Mouse (Mus musculus) limb, embryonic 14.5 days (tissue): ENCODE measurements at regions not wholly inside any gene's neighbourhood (a gene's known extent, or its start where the extent isn't known, plus 50 kb on each side); places are given as distances from the start of the nearest gene placed in this dataset.

Experiments used
- ATAC-seq: fragments of 200-750 bp; cut with Nextera tagmentation; 2 replicates; pipeline ENCODE4 v1.8.0; 2017; ENCODE audit warnings: low read depth, moderate number of reproducible peaks, moderate TSS enrichment; ENCODE audit not compliant: low FRiP score
- DNase-seq: peaks from one replicate; pipeline ENCODE4 v3.0.0-alpha.2; 2015; ENCODE audit warnings: low spot score
- H3K27ac ChIP-seq: fragments of 300-500 bp; sonication (generic); replicated peaks from 2 replicates; pipeline ENCODE4 v1.5.1; 2014; ENCODE audit warnings: low read depth, mild to moderate bottlenecking, low read length, moderate library complexity, mixed read lengths
- H3K27me3 ChIP-seq: fragments of 300-500 bp; sonication (generic); 2 replicates; pipeline ENCODE4 v1.6.1; 2014; ENCODE audit warnings: low read length, mixed read lengths; ENCODE audit not compliant: control insufficient read depth, insufficient read depth
- H3K36me3 ChIP-seq: fragments of 300-500 bp; sonication (generic); 2 replicates; pipeline ENCODE4 v1.6.1; 2014; ENCODE audit warnings: mild to moderate bottlenecking, low read length, moderate library complexity, mixed read lengths; ENCODE audit not compliant: control insufficient read depth, insufficient read depth
- H3K4me1 ChIP-seq: fragments of 300-500 bp; sonication (generic); 2 replicates; pipeline ENCODE4 v1.6.1; 2014; ENCODE audit warnings: antibody characterized with exemption, low read length, mixed read lengths; ENCODE audit not compliant: control insufficient read depth, insufficient read depth
- H3K4me2 ChIP-seq: fragments of 300-500 bp; sonication (generic); replicated peaks from 2 replicates; pipeline ENCODE4 v1.6.1; 2014; ENCODE audit warnings: low read depth, mild to moderate bottlenecking, low read length, moderate library complexity; ENCODE audit not compliant: severe bottlenecking
- H3K4me3 ChIP-seq: fragments of 300-500 bp; sonication (generic); replicated peaks from 2 replicates; pipeline ENCODE4 v1.5.1; 2014; ENCODE audit warnings: low read length
- H3K9ac ChIP-seq: fragments of 300-500 bp; sonication (generic); 2 replicates; pipeline ENCODE4 v1.6.1; 2014; ENCODE audit warnings: mild to moderate bottlenecking, low read depth, low read length, moderate library complexity; ENCODE audit not compliant: severe bottlenecking
- H3K9me3 ChIP-seq: fragments of 300-500 bp; sonication (generic); 2 replicates; pipeline ENCODE4 v1.6.1; 2016; ENCODE audit warnings: low read length; ENCODE audit not compliant: control insufficient read depth
- POLR2A ChIP-seq: fragments of 200-500 bp; IDR thresholded peaks from 2 replicates; pipeline ENCODE4 v1.8.0; 2012; ENCODE audit warnings: inconsistent platforms, mild to moderate bottlenecking, moderate library complexity, borderline replicate concordance; ENCODE audit not compliant: insufficient read depth, insufficient read length; ENCODE audit errors: extremely low read depth
- WGBS: fragments of 180-500 bp; shearing (Covaris S2); extraction: QIAGEN DNeasy Blood & Tissue Kit; methylation state at CpG from one replicate; pipeline ENCODE4 v1.1.7; 2014; 5-methylcytosine and 5-hydroxymethylcytosine counted together

GRCm38 (mm10) chr3:73435241-73435640 is 273.0 kb downstream of the Bche start:
- H3K4me2 ChIP-seq, result no peak overlapping the region
- no peaks in the 10 kb centered on the region for H3K27me3 ChIP-seq
- no peaks in the 10 kb centered on the region for H3K36me3 ChIP-seq
- H3K27ac ChIP-seq, result no peak overlapping the region
- no peak overlapping the region for H3K9ac ChIP-seq
- WGBS, result 67% methylated on average over 2 of the region's 2 CpGs
- H3K4me1 ChIP-seq, result no peaks in the 10 kb centered on the region
- no peak overlapping the region for H3K4me3 ChIP-seq
- H3K9me3 ChIP-seq, result no peaks in the 10 kb centered on the region
- DNase-seq, result no peak
- no peak for ATAC-seq
- TF ChIP-seq POLR2A, result no peak

- whole genome bisulfite sequencing, result 65% methylated on average over 1 of the region's 1 CpGs
- no peak for ATAC-seq
These were observed 273.9 kb downstream of the Bche start for GRCm38 (mm10) chr3:73434331-73434730.

GRCm38 (mm10) chr3:73409929-73410522 is 298.2 kb downstream of the Bche start:
- Histone ChIP-seq H3K4me3 (no peak overlapping the region), H3K27ac (no peak overlapping the region), H3K27me3 (no peaks in the 10 kb centered on the region), H3K9ac (no peak overlapping the region), H3K9me3 (no peaks in the 10 kb centered on the region), H3K36me3 (no peaks in the 10 kb centered on the region), H3K4me2 (no peak overlapping the region), H3K4me1 (no peaks in the 10 kb centered on the region)
- ATAC-seq, result no peak
- 77% methylated on average over 4 of the region's 4 CpGs for WGBS
- no peak for TF ChIP-seq POLR2A
- DNase-seq, result no peak

More at GRCm38 (mm10) chr3:73434331-73434730, 273.9 kb downstream of the Bche start:
- H3K4me2 ChIP-seq, result no peak overlapping the region
- no peaks in the 10 kb centered on the region for H3K9me3 ChIP-seq
- no peak overlapping the region for H3K9ac ChIP-seq
- H3K27me3 ChIP-seq, result no peaks in the 10 kb centered on the region
- no peak for DNase-seq
- no peak overlapping the region for H3K27ac ChIP-seq
- H3K4me1 ChIP-seq, result no peaks in the 10 kb centered on the region
- no peak for TF ChIP-seq POLR2A
- no peak overlapping the region for H3K4me3 ChIP-seq
- H3K36me3 ChIP-seq, result no peaks in the 10 kb centered on the region

GRCm38 (mm10) chr3:73401395-73401794 is 306.8 kb downstream of the Bche start:
- Histone ChIP-seq H3K27me3 (no peaks in the 10 kb centered on the region), H3K4me1 (no peaks in the 10 kb centered on the region), H3K9ac (no peak overlapping the region), H3K9me3 (no peaks in the 10 kb centered on the region), H3K36me3 (no peaks in the 10 kb centered on the region), H3K27ac (no peak overlapping the region), H3K4me3 (no peak overlapping the region), H3K4me2 (no peak overlapping the region)
- 83% methylated on average over 4 of the region's 4 CpGs for WGBS
- no peak for TF ChIP-seq POLR2A
- DNase-seq, result no peak
- ATAC-seq, result no peak

- Histone ChIP-seq H3K4me2 (no peak overlapping the region), H3K36me3 (no peaks in the 10 kb centered on the region), H3K4me1 (no peaks in the 10 kb centered on the region), H3K4me3 (no peak overlapping the region), H3K9me3 (no peaks in the 10 kb centered on the region), H3K27ac (no peak overlapping the region), H3K9ac (no peak overlapping the region), H3K27me3 (no peaks in the 10 kb centered on the region)
- ATAC-seq, result no peak
- WGBS, result 70% methylated on average over 4 of the region's 4 CpGs
- no peak for TF ChIP-seq POLR2A
- DNase-seq, result no peak
These were observed 312.4 kb downstream of the Bche start for GRCm38 (mm10) chr3:73395808-73396207.
